Mouse (Mus musculus) adrenal gland, postnatal 25 days (tissue): ENCODE measurements around the gene Oscar. TPM values are rescaled to one million over a fixed set of nuclear protein-coding genes. Genes with fewer than 3 reads are reported as not detected.
A peak's percentile ranks its signal among the peaks of the same experiment; 100 is the strongest.
"Not testable (repeated sequence)": the region's sequence is repeated elsewhere in the genome, so short reads cannot be mapped to it uniquely, and the experiment has no call there.

Experiments
- DNase-seq: peaks from one replicate; pipeline ENCODE4 v3.0.0; 2021; ENCODE audit warnings: mixed read lengths
- total RNA-seq: library from RNA; stranded (reverse); gene quantifications from 2 replicates; pipeline ENCODE4 v1.2.3, GENCODE M21; 2021

Gene Oscar
- total RNA-seq, 1 experiment from 2014 or later, result 0.39 TPM

DNA sequence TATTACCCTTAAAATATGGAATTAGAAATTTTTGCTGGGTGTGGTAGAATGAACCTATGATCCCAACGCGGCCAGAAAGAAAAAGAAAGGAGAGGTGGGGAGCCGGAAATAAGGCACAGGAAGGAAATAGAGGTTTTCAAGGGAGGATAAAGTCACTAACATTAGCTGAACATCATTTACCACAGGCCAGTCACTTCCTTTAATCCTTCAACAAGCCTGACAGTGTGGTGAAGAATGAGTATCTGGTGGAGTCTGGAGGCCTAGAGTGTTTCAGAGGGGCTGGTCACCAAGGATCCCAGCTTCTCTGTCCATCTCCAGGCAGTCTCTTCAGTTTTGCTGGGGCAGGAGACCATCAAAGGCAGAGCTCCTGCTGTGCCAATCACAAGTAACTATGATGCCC, 5.5 kb downstream of the Oscar start:
- no peak for DNase-seq

DNA sequence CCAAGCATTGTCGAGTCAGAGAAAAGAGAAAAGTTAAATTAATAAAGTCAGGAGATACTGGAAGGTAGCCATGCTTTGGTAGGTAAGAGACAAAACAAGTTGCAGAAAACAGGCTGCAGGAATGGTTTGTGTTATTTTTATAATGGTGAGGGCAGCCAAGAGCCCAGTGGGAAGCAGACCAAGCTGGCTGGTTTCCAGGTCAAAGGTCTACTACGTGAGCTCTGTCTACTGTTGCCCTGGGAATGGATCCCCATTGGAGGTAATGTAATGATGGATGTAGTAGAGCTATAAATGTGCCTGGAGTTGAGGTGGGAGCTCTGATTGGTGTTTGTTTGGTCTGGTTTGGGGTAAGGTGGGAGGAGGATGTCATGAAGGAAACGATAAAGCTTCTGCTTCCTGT, 6.9 kb downstream of the Oscar start:
- peak; percentile 57 for DNase-seq

DNA sequence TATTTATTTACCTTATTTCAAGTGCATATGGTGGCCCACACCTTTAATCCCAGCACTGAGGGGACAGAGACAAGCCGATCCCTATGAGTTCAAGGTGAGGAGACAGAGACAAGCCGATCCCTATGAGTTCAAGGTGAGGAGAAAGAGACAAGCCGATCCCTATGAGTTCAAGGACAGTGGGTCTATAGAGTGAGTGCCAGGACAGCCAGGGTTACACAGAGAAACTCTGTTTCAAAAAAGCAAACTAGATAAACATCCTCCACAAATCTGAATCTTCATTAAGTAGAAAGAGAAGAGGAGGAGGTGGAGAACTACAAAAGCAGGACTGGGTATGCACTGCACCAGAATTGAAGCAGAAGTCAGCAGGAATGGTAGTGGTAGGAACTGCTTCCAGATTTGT, 7.3 kb downstream of the Oscar start:
- no peak for DNase-seq

DNA sequence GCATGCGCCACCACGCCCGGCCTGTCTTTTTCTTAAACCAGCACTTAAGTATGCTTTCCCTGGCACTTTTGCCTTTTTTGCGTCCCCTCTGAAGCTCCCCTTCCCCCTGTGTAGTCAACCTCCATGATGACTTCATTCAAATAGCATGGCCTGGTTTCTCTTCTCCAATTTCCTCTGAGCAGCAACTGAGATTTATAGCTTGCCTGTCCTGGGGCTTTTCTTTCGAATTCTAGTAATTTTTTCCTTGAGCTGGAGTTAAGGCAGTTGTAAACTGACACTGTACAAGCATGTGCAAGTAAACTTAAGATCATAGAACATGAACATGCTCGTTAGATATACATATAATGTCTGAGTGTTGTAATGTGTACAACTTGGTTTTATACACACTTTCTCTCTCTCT, 8.6 kb downstream of the Oscar start:
- DNase-seq, result no peak

DNA sequence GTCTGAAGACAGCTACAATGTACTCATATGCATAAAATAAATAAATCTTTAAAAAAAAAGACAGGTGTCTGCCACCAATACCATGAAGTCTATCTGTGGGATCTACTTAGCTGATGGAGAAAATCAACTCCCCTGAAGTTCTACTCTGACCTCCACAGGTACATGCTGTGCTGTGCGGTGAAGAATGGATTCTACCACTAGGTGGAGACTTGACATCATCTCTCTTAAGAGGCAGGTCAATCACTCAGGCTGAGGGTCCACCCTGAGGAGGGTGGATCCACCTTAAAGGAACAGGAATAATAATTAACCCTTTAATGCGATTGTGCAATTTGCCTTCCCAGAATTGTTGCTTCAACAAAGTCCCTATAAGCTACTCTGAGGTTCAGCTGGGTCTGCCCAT, 9.2 kb downstream of the Oscar start:
- DNase-seq, result no peak

DNA sequence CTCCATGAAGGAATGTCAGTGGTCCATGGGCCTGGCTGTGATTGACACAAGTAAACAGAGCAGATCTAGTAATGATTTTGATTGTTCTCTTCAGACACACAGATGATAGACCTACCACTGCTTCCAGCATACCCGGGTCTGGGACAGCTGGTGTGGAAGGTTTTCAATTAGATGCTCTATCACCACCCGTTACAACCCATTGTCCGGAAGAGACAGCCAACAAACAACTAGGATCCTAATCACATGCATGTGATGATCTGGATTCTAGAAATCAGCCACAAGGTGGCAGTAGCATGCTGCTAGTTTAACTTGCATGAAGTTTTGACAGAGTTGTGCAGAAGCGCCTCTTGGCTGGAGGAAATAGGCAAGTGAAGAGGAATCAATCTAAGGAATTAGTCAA, 14.8 kb downstream of the Oscar start:
- peak; percentile 57 for DNase-seq

DNA sequence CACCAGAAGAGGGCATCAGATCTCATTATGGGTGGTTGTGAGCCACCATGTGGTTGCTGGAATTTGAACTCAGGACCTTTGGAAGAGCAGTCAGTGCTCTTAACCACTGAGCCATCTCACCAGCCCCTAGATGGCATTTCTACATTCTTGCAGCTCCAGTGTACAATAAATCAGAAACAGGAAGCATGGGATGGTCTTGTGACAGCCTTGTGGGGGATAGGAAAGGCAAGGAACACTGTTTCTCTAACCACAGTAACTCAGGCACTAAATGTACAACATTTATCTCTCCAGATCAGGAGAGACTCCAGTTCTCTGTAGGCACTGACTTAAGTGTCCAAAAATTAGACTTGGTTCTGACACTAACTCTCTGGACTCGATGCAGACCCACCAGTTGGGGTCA, 18.2 kb downstream of the Oscar start:
- not testable (repeated sequence) for DNase-seq

DNA sequence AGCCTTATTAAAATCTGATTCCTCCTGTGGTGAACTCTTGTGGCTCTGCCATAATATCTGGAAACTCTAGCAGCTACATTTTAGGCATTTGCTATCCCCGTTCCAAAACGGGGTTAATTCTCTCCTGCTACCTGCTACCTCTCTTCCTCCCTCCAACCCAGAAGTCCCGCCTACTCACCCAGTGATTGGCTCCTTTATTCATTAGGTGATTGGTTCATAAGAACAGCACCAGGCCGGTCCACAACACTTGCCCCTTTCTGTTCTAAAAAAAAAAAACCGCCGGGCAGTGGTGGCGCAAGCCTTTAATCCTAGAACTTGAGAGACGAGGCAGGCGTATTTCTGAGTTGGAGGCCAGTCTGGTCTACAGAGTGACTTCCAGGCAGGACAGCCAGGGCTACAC, 20.8 kb downstream of the Oscar start:
- no peak for DNase-seq

DNA sequence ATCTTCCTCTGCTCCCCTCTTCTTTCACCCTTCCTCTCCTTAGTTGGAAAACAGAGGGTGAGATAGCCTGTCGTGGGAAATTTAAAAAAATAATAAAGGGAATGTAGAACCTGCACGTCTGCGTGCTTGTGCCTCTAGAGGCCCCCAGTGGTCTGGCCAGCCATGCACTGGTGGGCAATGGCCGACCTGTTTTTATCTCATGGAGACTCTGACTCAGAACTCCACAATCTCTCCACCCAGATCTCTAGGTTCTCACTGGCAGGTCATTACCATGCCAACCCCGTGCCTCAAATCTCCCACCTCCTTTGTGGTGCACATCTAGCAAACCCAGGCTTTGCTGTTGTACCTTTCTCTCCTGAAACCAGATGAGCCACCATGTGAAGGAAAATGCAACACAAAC, 21.3 kb downstream of the Oscar start:
- DNase-seq, result no peak

DNA sequence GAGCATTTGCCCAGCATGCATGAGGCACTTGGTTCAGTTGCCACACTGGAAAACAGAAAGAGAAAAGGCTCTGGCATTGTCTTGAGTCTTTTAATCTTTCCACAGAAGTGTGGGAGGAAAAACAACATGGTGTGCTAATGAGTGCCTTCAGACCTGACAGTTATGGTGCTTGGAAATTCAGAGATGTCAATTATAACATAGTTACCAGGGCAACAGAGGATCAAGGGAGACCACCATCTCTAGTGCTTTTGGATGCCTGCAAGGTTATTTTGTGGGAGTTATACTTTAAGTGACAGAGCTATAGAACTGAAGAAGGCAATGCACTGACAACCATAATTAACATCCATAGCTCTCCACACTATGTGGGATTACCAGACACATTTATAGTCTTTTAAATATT, 22.1 kb downstream of the Oscar start:
- DNase-seq, result no peak

DNA sequence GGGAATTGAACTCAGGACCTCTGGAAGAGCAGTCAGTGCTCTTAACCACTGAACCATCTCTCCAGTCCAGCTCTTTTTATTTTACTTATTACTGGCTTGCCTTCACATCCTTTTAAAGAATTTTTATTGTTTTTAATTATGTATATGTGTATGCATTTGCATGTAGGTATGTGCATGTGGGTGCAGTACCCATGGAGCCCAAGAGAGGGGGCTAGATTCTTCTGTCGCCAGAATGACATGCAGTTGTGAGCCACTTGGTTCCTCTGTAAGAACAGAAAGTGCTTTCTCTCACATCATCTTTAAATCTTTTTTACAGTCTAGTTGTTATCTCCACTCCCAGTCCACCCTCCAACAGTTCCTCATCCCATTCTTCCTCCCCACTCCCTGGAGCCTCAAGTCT, 24.4 kb downstream of the Oscar start:
- no peak for DNase-seq

DNA sequence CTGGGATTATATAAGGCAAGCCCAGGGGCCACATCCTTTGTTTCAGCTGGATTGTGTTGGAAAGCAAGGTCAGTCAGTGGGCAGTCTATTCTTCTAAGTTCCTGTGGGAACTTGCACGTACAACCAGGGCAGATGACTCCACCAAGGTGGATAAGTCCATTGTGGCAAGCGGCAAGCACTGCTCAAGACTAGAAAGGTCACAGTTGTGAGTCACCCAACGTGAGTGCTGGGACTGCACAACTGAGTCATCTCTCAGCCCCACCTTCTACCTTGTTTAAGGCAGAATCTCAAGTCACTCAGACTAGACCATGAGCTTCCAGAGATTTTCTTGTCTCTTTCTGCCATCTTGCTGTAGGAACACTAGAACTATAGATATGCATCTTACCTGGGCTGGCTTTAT, 25.4 kb downstream of the Oscar start:
- peak; percentile 23 for DNase-seq

DNA sequence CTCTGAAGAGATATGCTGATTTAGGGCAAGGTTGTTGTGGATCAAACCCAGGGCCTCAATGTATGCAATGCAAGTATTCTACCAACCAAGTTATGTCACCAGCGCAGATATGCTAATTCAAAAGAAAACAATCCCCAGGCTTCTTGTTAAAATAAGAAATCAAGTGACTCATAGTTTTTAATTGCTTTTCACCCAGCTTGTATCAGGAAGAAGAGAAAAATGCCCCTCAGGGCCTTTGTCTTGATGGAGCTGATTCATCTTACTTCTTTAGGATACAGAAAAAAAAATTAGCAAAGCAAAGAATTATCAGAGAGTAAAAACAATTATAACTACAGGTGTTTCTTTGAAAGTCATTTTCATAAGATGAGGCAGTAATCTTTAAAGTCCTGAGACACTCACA, 28.7 kb downstream of the Oscar start:
- no peak for DNase-seq

DNA sequence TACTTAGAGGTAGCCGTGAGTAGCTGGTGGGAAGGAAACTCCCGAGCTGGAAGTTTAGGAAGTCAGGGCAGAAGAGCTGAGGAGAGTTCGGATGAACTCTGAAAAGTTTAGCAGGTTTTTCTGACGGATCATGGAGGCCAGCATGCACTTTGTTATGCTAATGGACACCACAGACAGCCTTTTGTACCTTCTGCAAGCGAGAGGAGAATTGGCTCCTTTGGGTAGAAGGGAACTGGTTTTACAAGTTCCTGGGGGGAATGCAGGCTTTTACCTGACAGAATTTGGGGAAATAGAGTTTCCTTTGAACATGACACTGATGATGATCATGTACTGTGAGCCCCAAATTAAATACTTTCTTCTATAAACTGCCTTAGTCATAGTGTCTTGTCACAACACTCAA, 29.7 kb downstream of the Oscar start:
- no peak for DNase-seq

DNA sequence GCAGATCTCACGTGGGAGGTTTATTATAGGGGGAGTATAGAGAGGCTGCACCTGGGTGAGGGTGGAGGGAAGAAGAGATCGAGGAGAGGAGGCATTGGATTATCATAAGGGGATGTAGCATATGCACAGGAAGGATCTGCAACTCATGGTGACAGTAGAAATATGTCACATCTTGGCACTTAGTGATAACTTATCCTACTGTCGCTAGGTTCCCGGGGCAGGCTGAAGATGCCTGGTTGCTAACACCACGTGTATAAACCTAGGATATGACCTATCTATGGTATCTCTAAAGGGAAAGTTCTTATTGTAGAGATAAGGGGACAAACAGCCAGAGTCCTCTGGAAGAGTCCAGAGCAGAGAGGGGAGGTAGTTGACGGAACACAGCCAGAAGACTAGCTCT, 30.2 kb downstream of the Oscar start:
- DNase-seq, result no peak

DNA sequence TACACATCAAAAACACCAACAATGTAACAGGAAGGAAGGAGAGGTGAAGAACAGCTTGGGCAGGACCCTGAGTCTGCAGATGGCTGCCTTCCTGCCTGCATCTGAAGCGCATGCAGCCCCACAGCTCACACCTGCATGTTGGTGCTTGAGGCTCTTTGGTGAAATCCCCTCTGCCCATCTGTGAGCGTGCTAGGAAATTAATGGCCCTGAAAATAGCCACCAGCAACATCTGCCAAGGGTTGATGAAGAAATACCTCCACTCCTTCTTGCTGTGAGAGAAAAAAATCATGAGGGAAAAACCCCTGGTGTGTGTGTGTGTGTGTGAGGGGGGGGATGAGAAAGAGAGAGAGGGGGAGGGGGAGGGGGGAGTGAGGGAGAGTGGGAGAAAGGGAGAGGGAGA, 35.9 kb downstream of the Oscar start:
- no peak for DNase-seq

DNA sequence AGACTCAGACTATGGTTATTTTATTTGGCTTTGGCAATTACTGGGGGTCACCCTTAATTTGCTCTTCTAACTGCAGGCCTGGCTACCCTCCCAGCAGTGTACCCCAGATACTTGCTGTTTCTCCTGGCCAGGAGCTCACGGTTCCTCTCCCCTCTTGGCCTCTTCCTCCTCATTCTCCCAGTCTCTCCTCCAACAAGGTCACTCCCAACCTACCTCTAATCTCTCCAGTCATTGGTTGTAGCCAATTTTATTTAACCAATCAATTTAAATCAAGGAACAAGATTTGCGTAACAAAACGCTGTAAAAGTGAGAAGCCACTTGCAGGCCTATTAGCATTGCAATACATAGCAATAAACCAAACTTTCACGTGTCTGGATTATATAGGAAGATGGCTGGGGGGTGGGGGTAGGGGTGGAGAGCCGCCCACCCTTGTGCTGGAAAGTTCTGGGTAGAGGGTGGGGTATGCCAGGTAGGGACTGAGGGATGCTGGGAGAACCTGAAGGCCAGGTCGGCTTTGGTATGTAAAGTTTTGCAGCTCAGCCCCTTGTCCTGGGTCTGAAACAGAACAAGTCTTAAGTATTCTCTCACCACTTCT, 36.9 kb downstream of the Oscar start:
- no peak for DNase-seq

DNA sequence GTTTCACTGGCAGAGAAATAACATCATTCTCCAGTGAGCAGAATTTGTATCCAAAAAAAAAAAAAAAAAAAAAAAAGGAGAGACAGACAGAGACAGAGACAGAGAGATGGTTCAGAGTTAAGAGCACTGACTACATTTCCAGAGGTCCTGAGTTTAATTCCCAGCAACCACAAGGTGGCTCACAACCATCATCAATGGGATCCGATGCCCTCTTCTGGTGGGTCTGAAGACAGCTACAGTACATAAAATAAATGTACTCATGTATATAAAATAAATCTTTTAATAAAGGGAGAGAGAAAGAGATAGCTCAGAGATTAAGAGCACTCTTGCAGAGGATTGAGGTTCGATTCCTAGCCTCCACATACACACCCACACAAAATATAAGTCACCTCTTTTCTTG, 37.8 kb downstream of the Oscar start:
- DNase-seq, result no peak

DNA sequence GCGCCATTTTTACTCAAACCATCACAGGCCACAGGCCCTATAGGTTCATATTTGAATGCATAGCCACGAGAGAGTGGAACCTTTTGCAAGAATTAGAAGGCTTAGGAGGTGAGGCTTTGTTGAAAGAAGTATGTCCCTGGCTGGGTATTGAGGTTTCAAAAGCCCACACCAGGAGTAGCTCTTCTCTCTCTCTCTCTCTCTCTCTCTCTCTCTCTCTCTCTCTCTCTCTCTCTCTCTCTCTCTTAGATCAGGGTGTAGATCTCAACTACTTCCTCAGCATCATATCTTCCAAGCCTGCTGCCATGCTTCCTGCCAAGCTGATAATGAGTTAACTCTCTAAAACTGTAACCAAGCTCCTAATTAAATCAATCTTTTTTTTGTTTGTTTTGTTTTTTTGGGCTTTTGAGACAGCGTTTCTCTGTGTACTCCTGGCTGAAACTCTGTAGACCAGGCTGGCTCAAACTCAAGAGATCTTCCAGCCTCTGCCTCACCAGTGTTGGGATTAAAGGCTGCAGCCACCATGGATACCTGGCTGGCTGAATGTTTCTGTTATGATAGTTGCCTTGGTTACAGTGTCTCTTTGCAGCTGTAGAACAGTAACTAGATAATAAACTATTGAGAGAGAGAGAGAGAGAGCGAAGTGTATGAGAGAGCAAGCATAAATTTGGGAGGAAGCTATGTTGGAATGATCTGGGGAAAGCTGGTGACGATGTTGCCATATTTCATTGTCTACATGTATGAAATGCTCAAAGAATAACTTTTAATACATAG, 39.4 kb downstream of the Oscar start:
- DNase-seq, result no peak

DNA sequence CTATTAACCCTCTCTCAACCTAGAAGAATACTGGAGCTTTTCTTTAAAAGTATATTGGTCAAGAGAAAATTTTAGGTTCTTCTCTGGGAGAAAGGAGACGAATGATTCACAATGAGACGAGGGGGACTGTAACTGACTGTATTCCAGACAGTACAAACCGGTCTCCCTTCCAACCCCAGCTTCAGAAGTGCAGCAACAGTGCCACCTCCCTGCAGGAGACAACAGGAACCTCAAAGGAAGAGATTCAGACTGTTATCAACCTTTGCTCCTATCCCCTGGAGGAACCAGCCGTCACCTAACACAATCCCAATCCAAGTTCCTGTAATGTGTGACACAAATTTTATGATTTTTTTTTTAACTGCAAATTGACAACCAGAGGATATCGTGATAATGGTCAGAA, 41.7 kb downstream of the Oscar start:
- peak; percentile 19 for DNase-seq

DNA sequence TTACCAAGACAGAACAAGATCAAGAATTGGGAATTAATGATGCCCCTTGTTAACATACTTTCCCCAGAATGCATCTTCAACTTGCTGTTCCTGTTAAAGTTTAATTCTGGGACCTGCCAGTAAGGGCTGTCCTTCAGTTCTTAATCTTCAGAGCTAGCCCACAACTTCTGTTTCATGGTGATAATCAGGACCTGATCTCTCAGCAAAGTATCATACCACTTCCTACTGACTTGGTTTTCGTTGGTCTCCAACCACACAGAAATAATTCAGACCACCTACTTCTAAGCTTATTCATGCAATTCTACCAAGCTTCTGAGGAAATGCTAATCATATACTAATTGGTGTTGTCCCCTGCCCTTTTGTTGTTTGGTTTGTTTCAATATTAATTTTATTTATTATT, 44.1 kb downstream of the Oscar start:
- no peak for DNase-seq

DNA sequence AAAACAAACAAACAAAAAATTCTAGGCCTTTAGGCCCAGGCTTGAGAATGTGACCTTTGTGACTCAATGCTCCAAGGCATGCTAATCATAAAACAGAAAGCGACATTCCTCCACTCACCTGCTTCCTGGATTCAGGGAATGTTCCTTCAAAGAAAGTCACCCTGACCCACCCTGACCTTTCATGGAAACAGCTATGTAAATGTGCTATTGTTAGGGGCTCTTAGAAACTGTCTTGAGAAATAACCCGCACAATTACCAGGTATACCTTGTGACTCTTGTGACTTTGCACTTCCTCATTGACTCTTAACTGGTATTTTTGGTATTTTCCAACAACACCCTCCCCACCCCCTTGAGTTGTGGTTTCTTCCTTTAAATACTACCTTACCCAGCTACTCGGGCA, 45.4 kb downstream of the Oscar start:
- DNase-seq, result not testable (repeated sequence)

DNA sequence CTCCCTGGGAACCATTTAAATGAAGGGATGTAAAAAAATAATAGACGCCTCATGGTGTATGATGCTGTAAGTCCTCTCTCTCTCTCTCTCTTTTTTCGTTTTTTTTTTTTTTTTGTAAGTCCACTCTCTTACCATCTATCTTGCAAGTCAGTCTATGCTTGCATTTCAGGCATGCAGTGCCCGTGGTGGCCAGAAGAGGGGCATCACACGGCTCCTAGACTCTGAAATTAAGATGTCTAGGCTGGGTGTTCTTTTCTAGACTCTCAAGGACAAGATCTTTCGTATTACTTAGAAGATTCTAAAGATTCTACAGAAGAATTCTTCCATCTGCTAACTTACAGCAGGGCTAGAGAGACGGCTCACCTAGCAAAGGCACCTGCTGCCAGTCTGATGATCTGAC, 46.2 kb downstream of the Oscar start:
- no peak for DNase-seq

DNA sequence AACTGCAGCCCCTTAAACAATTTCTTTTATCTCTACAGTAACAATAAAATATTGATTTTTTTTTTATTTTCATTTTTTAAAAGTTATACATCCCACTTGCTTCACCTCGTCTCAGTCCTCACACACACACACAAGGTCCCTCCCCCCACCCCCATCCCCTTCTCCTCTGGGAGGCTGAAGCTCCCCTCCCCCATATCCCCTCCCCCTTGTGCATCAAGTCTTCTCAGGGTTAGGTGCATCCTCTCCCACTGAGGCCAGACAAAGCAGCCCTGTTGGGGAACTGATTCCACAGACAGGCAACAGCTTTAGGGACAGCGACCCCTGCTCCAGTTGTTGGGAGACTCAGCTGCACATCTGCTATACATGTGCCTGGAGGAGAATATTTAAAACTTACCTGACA, 48.6 kb downstream of the Oscar start:
- no peak for DNase-seq
